Mouse (Mus musculus): ENCODE data around the gene Olfr787. TPM values are rescaled to one million over a fixed set of nuclear protein-coding genes. Genes with fewer than 3 reads are reported as not detected.

The Olfr787 gene
- polyA plus RNA-seq, 1 experiment: not detected

DNA sequence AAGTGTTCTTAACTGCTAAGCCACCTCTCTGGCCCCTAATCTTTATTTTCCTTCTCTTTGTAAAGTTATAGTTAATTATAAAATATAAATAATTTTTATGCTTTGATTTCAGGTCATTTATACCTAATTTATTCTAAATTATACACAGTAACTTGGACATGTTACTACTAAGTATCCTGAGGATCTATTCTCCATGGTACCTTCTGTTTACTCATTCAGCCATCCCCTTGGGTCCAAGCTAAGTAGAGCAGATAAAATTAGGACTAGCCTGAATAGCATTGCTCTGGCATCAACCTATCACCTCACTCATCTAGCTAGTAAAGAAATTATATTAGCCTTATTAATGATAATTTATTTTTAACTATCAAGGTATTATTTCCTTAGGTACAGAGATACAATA lies 36.5 kb downstream of the Olfr787 start, which contains the start of gene Olfr790:
Olfr790 (plus strand) TSS at position 301 of the 400 bp plus-strand sequence.
- Histone ChIP-seq H3K4me3 (ENCODE audit: insufficient read depth, low read depth, low read length) (no peak within 1 kb of the TSS), H3K4me1 (ENCODE audit: control insufficient read depth, insufficient read depth, low read length) (no peaks in the 10 kb centered on the region), H3K27ac (ENCODE audit: insufficient read depth, low read depth, low read length) (no peak within 1 kb of the TSS), H3K27me3 (replicated peaks; ENCODE audit: control insufficient read depth, insufficient read depth, low read length) (no peaks in the 10 kb centered on the region), H3K36me3 (ENCODE audit: control insufficient read depth, insufficient read depth, low read length) (no peaks in the 10 kb centered on the region)
- no peak for DNase-seq
- no peak for TF ChIP-seq CTCF (conservative IDR thresholded peaks at IDR 0.05; ENCODE audit: insufficient read depth, insufficient read length, low read depth, low read length)
- no peak for TF ChIP-seq POLR2A (IDR thresholded peaks at IDR 0.05; ENCODE audit: low read depth, low read length)

Other genes with a start within 250 kb of the Olfr787 start
- gene Olfr774, start 225.7 kb upstream of the Olfr787 start, polyA plus RNA-seq (2012; rRNA removed): not detected in 2 replicates
- gene Olfr775, start 213.4 kb upstream of the Olfr787 start, polyA plus RNA-seq (2012; rRNA removed): not detected in 2 replicates
- gene Olfr776, start 202.7 kb upstream of the Olfr787 start, polyA plus RNA-seq (2012; rRNA removed): not detected in 2 replicates
- not detected in 2 replicates for gene Olfr777, start 190.4 kb upstream of the Olfr787 start, polyA plus RNA-seq (2012; rRNA removed)
- gene Olfr780, start 143.7 kb upstream of the Olfr787 start, polyA plus RNA-seq (2012; rRNA removed): not detected in 2 replicates
- gene Olfr781, start 133.0 kb upstream of the Olfr787 start, polyA plus RNA-seq (2012; rRNA removed): not detected in 2 replicates
- gene Olfr782, start 113.0 kb upstream of the Olfr787 start, polyA plus RNA-seq (2012; rRNA removed): not detected in 2 replicates
- not detected in 2 replicates for gene Olfr784, start 77.8 kb upstream of the Olfr787 start, polyA plus RNA-seq (2012; rRNA removed)
- gene Olfr785, start 56.4 kb upstream of the Olfr787 start, polyA plus RNA-seq (2012; rRNA removed): not detected in 2 replicates
- gene Olfr786, start 34.6 kb upstream of the Olfr787 start, polyA plus RNA-seq (2012; rRNA removed): not detected in 2 replicates
- not detected in 2 replicates for gene Olfr788, start 9.1 kb downstream of the Olfr787 start, polyA plus RNA-seq (2012; rRNA removed)
- not detected in 2 replicates for gene Olfr789, start 22.9 kb downstream of the Olfr787 start, polyA plus RNA-seq (2012; rRNA removed)
- not detected in 2 replicates for gene Olfr790, start 36.6 kb downstream of the Olfr787 start, polyA plus RNA-seq (2012; rRNA removed)
- gene Olfr791, start 59.9 kb downstream of the Olfr787 start, polyA plus RNA-seq (2012; rRNA removed): not detected in 2 replicates
- gene Olfr792, start 77.3 kb downstream of the Olfr787 start, polyA plus RNA-seq (2012; rRNA removed): not detected in 2 replicates
- not detected in 2 replicates for gene Olfr794, start 105.8 kb downstream of the Olfr787 start, polyA plus RNA-seq (2012; rRNA removed)
- gene Olfr796, start 150.7 kb downstream of the Olfr787 start, polyA plus RNA-seq (2012; rRNA removed): not detected in 2 replicates
- not detected in 2 replicates for gene Olfr798, start 166.1 kb downstream of the Olfr787 start, polyA plus RNA-seq (2012; rRNA removed)
- not detected in 2 replicates for gene Olfr799, start 175.6 kb downstream of the Olfr787 start, polyA plus RNA-seq (2012; rRNA removed)
- gene Olfr800, start 195.8 kb downstream of the Olfr787 start, polyA plus RNA-seq (2012; rRNA removed): not detected in 2 replicates
- not detected in 2 replicates for gene Olfr801, start 212.0 kb downstream of the Olfr787 start, polyA plus RNA-seq (2012; rRNA removed)
- gene Olfr802, start 226.3 kb downstream of the Olfr787 start, polyA plus RNA-seq (2012; rRNA removed): not detected in 2 replicates
- not detected in 2 replicates for gene Olfr803, start 232.4 kb downstream of the Olfr787 start, polyA plus RNA-seq (2012; rRNA removed)
- gene Olfr804, start 241.3 kb downstream of the Olfr787 start, polyA plus RNA-seq (2012; rRNA removed): not detected in 2 replicates

Data from kidney, adult 2 months (tissue).